Mouse (Mus musculus) megakaryocyte progenitor cell, adult 5-6 weeks (primary cell): ENCODE measurements around the gene Tnni2. TPM values are rescaled to one million over a fixed set of nuclear protein-coding genes. Genes with fewer than 3 reads are reported as not detected.

ENCODE experiments used
- ATAC-seq: replicated peaks from 2 replicates; pipeline ENCODE4 v1.8.0; 2016; ENCODE audit warnings: mild to moderate bottlenecking, moderate TSS enrichment, inconsistent platforms; ENCODE audit not compliant: poor library complexity
- total RNA-seq, 2 experiments: library from RNA; stranded (forward) in 1 of 2; stranded (reverse) in 1 of 2; fragments of 157-497, 149-512 nt in 1 of 2; fragments of 200-1000 nt in 1 of 2; gene quantifications; 2 replicates each; pipeline versions ENCODE4 v1.2.3 to v1.2.4; 2015 to 2017

Gene Tnni2
- total RNA-seq, 2 experiments from 2014 or later: 2.4 to 6.0 TPM

- ATAC-seq: peak; percentile 62
Observed at GRCm38 (mm10) chr7:142481186-142481567, 39.6 kb downstream of the Tnni2 start.

DNA sequence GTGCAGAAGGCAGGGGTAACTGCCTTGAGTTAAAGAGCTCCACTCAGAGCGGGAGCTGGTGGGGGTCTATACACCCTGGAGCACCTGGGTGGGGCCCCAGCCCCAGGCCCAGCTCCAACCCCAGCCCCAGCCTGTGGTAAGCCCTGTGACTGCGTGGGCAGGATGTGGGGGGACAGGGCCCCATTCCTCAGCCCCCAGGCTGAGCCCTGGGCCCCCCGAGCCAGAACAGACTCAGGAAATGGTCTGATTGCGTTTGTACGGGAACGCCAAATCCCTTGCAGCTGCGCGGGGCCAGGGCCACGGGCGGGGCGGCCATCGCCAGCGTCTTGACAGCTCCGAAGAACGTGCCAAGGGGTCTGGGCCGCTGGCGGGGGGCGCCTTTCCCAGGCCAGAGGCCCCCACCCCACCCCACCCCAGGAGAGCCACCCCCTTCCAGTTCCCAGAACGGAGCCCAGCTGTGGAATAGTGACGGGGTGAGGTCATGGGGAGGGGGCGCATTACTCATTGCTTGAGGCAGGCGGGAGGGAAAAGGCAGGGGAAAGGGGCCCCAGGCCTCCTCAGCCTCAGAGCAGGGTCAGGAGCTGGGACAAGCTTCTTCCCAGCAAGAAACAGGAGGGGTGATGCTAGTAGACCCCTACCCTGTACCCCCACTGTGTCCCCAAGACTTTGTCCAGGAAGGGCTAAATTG, 40.1 kb downstream of the Tnni2 start:
- ATAC-seq: peak; percentile 8; the same call in 1 of the 2 replicates

DNA sequence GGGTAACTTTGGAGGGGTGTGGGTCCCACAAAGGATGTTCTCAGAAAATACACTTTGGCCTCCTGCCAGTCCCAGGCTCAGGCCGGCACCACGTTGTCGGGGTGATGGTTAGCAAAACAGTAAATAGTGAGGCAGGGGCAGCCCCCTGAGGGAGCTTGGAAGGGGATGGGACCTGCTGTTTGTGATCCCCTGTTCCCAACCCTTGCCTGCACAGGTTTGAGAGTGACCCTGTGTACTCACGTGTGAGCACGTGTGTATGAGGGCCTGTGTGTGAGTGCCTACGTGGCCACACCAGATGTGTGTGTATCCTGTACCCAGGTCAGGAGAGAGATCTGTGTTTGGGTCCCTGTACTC, 40.6 kb downstream of the Tnni2 start:
- ATAC-seq: no peak

DNA sequence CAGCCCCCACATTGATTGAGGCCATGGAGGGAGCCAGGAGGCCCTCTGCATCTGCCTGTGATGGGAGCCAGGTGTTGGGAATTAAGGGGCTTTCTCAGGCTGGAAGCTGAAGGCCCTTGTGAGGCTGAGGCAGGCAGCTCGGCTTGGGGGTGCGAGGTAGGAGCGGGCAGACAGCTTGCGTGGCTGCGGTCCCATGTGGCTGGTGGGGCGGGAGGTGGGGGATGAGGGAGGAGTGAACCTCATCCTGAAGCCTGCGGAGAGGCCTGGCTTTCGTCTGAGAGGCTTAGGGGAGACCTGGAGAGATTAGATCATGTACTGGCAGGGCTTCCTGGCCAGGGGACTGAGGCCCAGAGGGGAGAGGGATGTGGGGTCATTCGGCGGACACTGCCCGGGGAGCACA, 41.5 kb downstream of the Tnni2 start:
- no peak for ATAC-seq

DNA sequence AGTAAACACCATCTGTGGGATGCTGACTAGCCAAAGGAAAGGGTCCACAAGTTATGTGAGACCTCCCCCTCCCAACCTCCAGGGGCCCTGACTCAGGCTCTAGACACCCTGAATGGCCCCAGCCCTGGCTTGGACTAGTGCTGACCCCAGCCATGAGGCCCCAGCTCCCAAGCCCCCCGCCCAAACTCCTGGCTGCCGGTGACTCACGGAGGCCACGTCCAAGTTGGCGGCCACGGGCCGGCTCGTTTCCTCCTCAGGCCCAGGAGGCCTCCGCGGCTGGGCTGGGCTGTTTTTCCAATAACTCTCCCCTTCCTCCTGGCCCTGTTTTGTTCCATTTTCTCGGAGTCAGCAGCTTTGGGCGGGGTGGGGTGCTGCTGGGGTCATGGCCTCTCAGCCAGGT, 43.2 kb downstream of the Tnni2 start:
- ATAC-seq: no peak

DNA sequence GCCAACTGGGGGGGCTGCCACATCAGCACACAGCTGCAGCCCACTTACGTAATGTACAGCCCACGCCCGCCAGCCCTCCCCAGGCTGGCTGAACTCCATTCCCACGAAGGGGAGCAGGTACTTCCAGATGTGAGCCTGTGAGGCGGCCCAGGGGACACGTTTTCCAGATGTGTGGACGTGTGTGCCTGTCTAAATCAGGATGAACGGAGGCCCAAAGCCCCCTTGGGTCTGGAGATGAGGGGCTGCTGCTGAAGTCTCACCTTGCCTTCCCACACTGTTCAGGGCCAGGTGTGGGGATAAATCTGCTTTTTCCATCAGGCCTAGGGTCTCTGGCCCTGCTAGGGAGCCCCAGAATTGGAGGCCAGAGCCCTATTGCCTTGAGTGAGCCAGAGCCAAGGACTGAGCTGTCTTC, 45.1 kb downstream of the Tnni2 start:
- no peak for ATAC-seq

DNA sequence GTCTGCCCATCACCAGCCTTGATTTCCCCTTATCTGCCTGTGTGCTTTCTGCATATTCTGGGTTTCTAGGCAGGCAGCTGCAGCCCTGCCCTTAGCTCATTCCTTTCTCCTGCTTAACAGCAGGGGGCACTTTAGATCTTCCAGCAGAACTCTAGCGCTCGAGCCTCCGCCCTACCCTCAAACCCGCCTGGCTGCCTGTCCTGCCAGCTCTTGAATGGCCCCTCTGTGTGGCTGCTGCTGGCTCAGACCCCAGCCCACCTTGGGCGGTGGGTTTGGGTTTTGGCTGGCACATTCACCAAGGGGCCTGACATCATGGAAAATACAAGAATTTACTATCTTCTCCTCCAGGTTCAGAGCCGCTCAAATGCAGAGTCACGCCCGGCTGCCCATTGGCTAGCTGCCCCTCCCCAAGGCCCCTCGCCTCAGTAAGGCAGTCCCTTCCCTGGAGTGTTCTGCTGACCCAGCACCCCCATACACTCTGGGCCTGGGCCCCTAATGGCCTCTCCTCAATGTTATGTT, 45.8 kb downstream of the Tnni2 start:
- ATAC-seq: peak; percentile 52

GRCm38 (mm10) chr7:142488053-142488452, 46.4 kb downstream of the Tnni2 start:
- no peak for ATAC-seq

DNA sequence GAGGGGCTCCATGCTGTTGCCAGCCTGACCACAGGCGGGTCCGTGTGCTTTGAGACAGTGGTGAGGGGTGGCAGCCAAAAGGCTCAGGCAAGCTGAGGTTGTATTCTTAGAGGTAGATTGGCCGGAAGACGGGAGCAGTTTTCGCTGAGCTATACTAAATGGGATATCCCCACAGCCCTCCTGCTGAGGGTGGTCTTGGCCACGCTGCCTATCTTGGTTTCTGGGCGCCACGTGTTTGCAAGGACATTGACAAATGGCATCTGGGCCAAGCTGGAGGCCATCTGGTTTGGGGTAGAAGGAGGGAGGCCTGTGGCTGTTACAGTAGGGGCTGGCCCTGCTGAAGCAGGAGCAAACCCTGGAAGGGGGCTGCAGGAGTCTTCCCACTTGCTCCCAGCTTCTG, 51.9 kb downstream of the Tnni2 start:
- no peak for ATAC-seq

Other genes with a start within 250 kb of the Tnni2 start
- not detected in 2 replicates for gene Krtap5-3, start 240.4 kb upstream of the Tnni2 start, total RNA-seq (2015)
- not detected in 2 replicates for gene Krtap5-3, start 240.4 kb upstream of the Tnni2 start, total RNA-seq (2017)
- not detected in 2 replicates for gene Gm7579, start 229.9 kb upstream of the Tnni2 start, total RNA-seq (2015)
- gene Gm7579, start 229.9 kb upstream of the Tnni2 start, total RNA-seq (2017): not detected in 2 replicates
- not detected in 2 replicates for gene Krtap5-5, start 211.8 kb upstream of the Tnni2 start, total RNA-seq (2015)
- not detected in 2 replicates for gene Krtap5-5, start 211.8 kb upstream of the Tnni2 start, total RNA-seq (2017)
- not detected in 2 replicates for gene Gm40460, start 200.7 kb upstream of the Tnni2 start, total RNA-seq (2015)
- not detected in 2 replicates for gene Gm40460, start 200.7 kb upstream of the Tnni2 start, total RNA-seq (2017)
- gene Gm2431, start 183.5 kb upstream of the Tnni2 start, total RNA-seq (2015): not detected in 2 replicates
- gene Gm2431, start 183.5 kb upstream of the Tnni2 start, total RNA-seq (2017): not detected in 2 replicates
- not detected in 2 replicates for gene Gm4559, start 167.4 kb upstream of the Tnni2 start, total RNA-seq (2015)
- gene Gm4559, start 167.4 kb upstream of the Tnni2 start, total RNA-seq (2017): not detected in 2 replicates
- gene Krtap5-1, start 144.7 kb upstream of the Tnni2 start, total RNA-seq (2015): not detected in 2 replicates
- not detected in 2 replicates for gene Krtap5-1, start 144.7 kb upstream of the Tnni2 start, total RNA-seq (2017)
- not detected in 2 replicates for gene Krtap5-4, start 138.3 kb upstream of the Tnni2 start, total RNA-seq (2015)
- gene Krtap5-4, start 138.3 kb upstream of the Tnni2 start, total RNA-seq (2017): not detected in 2 replicates
- not detected in 2 replicates for gene Ifitm10, start 68.1 kb upstream of the Tnni2 start, total RNA-seq (2015)
- not detected in 2 replicates for gene Ifitm10, start 68.1 kb upstream of the Tnni2 start, total RNA-seq (2017)
- gene Gm49369, start 59.1 kb upstream of the Tnni2 start, total RNA-seq (2015): not detected in 2 replicates
- 25.2 and 59.0 TPM in 2 replicates for gene Gm49369, start 59.1 kb upstream of the Tnni2 start, total RNA-seq (2017)
- 115 and 133 TPM in 2 replicates for gene Ctsd, start 53.8 kb upstream of the Tnni2 start, total RNA-seq (2015)
- gene Ctsd, start 53.8 kb upstream of the Tnni2 start, total RNA-seq (2017): 129 and 170 TPM in 2 replicates
- gene Syt8, start 7.0 kb upstream of the Tnni2 start, total RNA-seq (2015): not detected in 2 replicates
- not detected in 2 replicates for gene Syt8, start 7.0 kb upstream of the Tnni2 start, total RNA-seq (2017)
- 45.9 and 75.5 TPM in 2 replicates for gene Lsp1, start 19.0 kb downstream of the Tnni2 start, total RNA-seq (2015)
- 65.5 and 67.5 TPM in 2 replicates for gene Lsp1, start 19.0 kb downstream of the Tnni2 start, total RNA-seq (2017)
- 0.20 TPM in 1 of 2 replicates, not detected in the other for gene Tnnt3, start 57.0 kb downstream of the Tnni2 start, total RNA-seq (2015)
- not detected in 2 replicates for gene Tnnt3, start 57.0 kb downstream of the Tnni2 start, total RNA-seq (2017)
- gene Mrpl23, start 90.9 kb downstream of the Tnni2 start, total RNA-seq (2015): 10.4 and 11.8 TPM in 2 replicates
- 45.9 and 63.4 TPM in 2 replicates for gene Mrpl23, start 90.9 kb downstream of the Tnni2 start, total RNA-seq (2017)
- not detected in 2 replicates for gene Igf2, start 225.0 kb downstream of the Tnni2 start, total RNA-seq (2015)
- not detected in 2 replicates for gene Igf2, start 225.0 kb downstream of the Tnni2 start, total RNA-seq (2017)
- not detected in 2 replicates for gene Gm49394, start 228.1 kb downstream of the Tnni2 start, total RNA-seq (2015)
- not detected in 2 replicates for gene Gm49394, start 228.1 kb downstream of the Tnni2 start, total RNA-seq (2017)